Mouse (Mus musculus) hindbrain, embryonic 16.5 days (tissue): ENCODE measurements around the gene Eif2b2. TPM values are rescaled to one million over a fixed set of nuclear protein-coding genes. Genes with fewer than 3 reads are reported as not detected.

ENCODE experiments used
- ATAC-seq: fragments of 200-750 bp; cut with Nextera tagmentation; 2 replicates; pipeline ENCODE4 v1.8.0; 2017; ENCODE audit warnings: moderate TSS enrichment, moderate library complexity
- H3K27ac ChIP-seq: fragments of 300-500 bp; sonication (generic); 2 replicates; pipeline ENCODE4 v1.5.1; 2014; ENCODE audit warnings: low read depth, mild to moderate bottlenecking, control low read depth, low read length, moderate library complexity
- H3K27me3 ChIP-seq: fragments of 300-500 bp; sonication (generic); replicated peaks from 2 replicates; pipeline ENCODE4 v1.6.1; 2014; ENCODE audit warnings: low read length; ENCODE audit not compliant: control insufficient read depth, insufficient read depth
- H3K36me3 ChIP-seq: fragments of 300-500 bp; sonication (generic); 2 replicates; pipeline ENCODE4 v1.6.1; 2014; ENCODE audit warnings: mild to moderate bottlenecking, low read length, moderate library complexity, mixed read lengths; ENCODE audit not compliant: control insufficient read depth, insufficient read depth
- H3K4me1 ChIP-seq: fragments of 300-500 bp; sonication (generic); 2 replicates; pipeline ENCODE4 v1.6.1; 2014; ENCODE audit warnings: low read depth, low read length; ENCODE audit not compliant: control insufficient read depth, insufficient read depth
- H3K4me2 ChIP-seq: fragments of 300-500 bp; sonication (generic); 2 replicates; pipeline ENCODE4 v1.6.1; 2014; ENCODE audit warnings: mild to moderate bottlenecking, low read length, control low read depth, moderate library complexity
- H3K4me3 ChIP-seq: fragments of 300-500 bp; sonication (generic); 2 replicates; pipeline ENCODE4 v1.5.1; 2014; ENCODE audit warnings: mild to moderate bottlenecking, low read length, control low read depth, moderate library complexity
- H3K9ac ChIP-seq: fragments of 300-500 bp; sonication (generic); 2 replicates; pipeline ENCODE4 v1.6.1; 2014; ENCODE audit warnings: low read depth, mild to moderate bottlenecking, control low read depth, low read length, moderate library complexity
- H3K9me3 ChIP-seq: fragments of 300-500 bp; sonication (generic); 2 replicates; pipeline ENCODE4 v1.6.1; 2014; ENCODE audit warnings: mild to moderate bottlenecking, low read length, moderate library complexity; ENCODE audit not compliant: control insufficient read depth
- WGBS: fragments of 180-500 bp; shearing (Covaris S2); extraction: QIAGEN DNeasy Blood & Tissue Kit; methylation state at CpG from one replicate; pipeline ENCODE4 v1.1.7; 2014; 5-methylcytosine and 5-hydroxymethylcytosine counted together
- polyA plus RNA-seq: library from polyadenylated mRNA; unstranded; fragments of >200 nt; fragmentation: Nextera tagmentation; extraction: Ambion mirVana; gene quantifications from 2 replicates; pipeline ENCODE4 v1.2.1, GENCODE M21; 2015

The Eif2b2 gene
- polyA plus RNA-seq, 1 experiment from 2014 or later = 82.3 TPM

GRCm38 (mm10) chr12:85192461-85193108, 26.7 kb upstream of the Eif2b2 start:
- 31% methylated on average over 19 of the region's 19 CpGs for WGBS
- H3K9ac ChIP-seq = 0 out of 2 replicates have a peak overlapping the region, but pooled peaks have one; percentile 30
- H3K4me1 ChIP-seq = peaks cover 20% of the 10 kb centered on the region
- H3K9me3 ChIP-seq = no peaks in the 10 kb centered on the region
- ATAC-seq = peak; percentile 71
- no peaks in the 10 kb centered on the region for H3K36me3 ChIP-seq
- H3K4me2 ChIP-seq = no peak overlapping the region
- H3K4me3 ChIP-seq = no peak overlapping the region
- no peak overlapping the region for H3K27ac ChIP-seq
- no peaks in the 10 kb centered on the region for H3K27me3 ChIP-seq

DNA sequence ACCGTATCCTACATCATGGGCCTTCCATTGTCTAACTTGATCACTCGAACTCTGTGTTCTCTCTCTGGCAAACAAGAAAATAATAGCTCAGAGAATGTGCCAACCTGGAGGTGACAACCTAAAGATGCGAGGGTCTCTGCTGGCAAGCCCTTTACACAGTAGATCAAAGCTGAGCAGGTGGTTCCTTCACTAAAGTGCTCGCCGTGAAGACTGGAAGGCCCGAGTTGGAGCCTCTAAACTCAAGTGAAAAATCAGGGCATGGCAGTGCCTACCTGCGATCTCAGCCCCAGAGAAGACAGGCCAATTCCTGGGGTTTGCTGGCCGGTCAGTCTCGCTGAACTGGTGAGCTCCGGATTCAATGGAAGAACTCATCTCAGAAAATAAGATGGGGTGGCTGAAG, 26.1 kb upstream of the Eif2b2 start:
- H3K9ac ChIP-seq = no peak overlapping the region
- no peak overlapping the region for H3K27ac ChIP-seq
- H3K27me3 ChIP-seq = no peaks in the 10 kb centered on the region
- no peaks in the 10 kb centered on the region for H3K36me3 ChIP-seq
- H3K4me1 ChIP-seq = peaks cover 20% of the 10 kb centered on the region
- WGBS = 77% methylated on average over 10 of the region's 10 CpGs
- H3K9me3 ChIP-seq = no peaks in the 10 kb centered on the region
- H3K4me2 ChIP-seq = no peak overlapping the region
- H3K4me3 ChIP-seq = no peak overlapping the region
- no peak for ATAC-seq

DNA sequence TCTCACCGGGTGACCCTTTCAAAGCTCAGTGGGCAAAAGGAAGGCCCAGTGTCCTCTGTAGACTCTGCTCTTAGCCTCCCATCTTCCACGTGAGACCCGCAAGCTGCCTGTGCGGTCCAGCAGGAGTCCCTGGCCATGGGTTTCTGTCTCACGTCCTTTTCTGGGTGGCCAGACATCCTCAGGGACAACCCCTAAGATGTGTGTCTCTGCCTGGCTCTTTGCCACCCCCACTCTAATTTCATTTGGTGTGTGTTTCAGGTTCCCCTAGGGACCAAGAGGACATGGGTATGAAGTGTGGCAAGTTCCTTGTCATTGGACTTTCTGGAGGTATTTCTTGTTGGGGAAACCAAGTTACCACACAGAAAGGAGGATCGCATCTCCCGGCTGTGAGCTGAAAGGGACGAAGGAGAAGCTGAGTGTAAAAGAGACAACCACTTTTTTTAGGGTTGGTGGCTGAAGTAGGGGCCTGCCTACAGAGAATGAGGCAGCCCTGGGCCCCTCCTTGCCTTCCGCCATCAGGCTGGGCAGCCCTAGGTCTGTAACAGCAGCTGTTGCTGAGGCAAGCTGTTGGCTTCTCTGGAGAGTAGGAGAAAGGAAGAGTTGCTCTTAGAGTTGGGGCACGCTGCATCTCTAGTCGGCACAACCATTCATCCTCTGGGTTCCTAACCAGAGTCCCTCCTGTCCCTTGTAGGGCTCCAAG, 25.2 kb upstream of the Eif2b2 start:
- no peak overlapping the region for H3K4me3 ChIP-seq
- no peaks in the 10 kb centered on the region for H3K27me3 ChIP-seq
- WGBS = 79% methylated on average over 11 of the region's 11 CpGs
- H3K4me2 ChIP-seq = no peak overlapping the region
- no peak overlapping the region for H3K9ac ChIP-seq
- H3K4me1 ChIP-seq = peaks cover 20% of the 10 kb centered on the region
- peak overlapping the region; percentile 54 for H3K27ac ChIP-seq
- H3K9me3 ChIP-seq = no peaks in the 10 kb centered on the region
- no peak for ATAC-seq
- H3K36me3 ChIP-seq = no peaks in the 10 kb centered on the region

- ATAC-seq = peak; percentile 84
- no peak overlapping the region for H3K9ac ChIP-seq
- H3K4me1 ChIP-seq = peaks cover 20% of the 10 kb centered on the region
- peak overlapping the region; percentile 54; the same call in 1 of the 2 replicates for H3K27ac ChIP-seq
- H3K4me2 ChIP-seq = no peak overlapping the region
- H3K36me3 ChIP-seq = no peaks in the 10 kb centered on the region
- no peaks in the 10 kb centered on the region for H3K9me3 ChIP-seq
- 29% methylated on average over 4 of the region's 4 CpGs for WGBS
- no peak overlapping the region for H3K4me3 ChIP-seq
- no peaks in the 10 kb centered on the region for H3K27me3 ChIP-seq
These were observed 24.7 kb upstream of the Eif2b2 start for GRCm38 (mm10) chr12:85194623-85195018.

DNA sequence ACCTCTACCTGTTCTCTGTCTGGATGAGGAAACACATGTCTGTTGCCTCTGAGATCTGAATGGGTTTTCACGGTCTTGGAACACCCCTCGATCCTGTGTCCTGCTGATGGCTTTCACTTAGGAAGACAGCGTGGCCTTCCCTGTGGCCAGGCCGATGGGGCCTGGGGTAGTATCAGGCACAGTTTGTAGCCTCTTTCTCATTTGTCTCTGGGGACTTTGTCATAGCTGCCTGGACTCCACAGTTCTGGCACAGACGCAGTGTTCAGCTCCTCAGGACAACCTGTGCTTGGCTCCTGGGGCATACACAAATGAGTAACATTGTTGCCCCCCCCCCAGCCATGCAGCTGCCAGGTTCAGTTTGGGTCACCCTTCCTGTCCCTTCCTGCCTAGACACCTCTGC, 24.2 kb upstream of the Eif2b2 start:
- ATAC-seq = peak; percentile 22; the same call in 1 of the 2 replicates
- WGBS = 70% methylated on average over 5 of the region's 5 CpGs
- Histone ChIP-seq H3K27me3 (no peaks in the 10 kb centered on the region), H3K27ac (0 out of 2 replicates have a peak overlapping the region, but pooled peaks have one; percentile 31), H3K36me3 (no peaks in the 10 kb centered on the region), H3K4me3 (no peak overlapping the region), H3K4me2 (no peak overlapping the region), H3K9me3 (no peaks in the 10 kb centered on the region), H3K4me1 (peaks cover 20% of the 10 kb centered on the region), H3K9ac (no peak overlapping the region)

- WGBS = 88% methylated on average over 10 of the region's 10 CpGs
- H3K27ac ChIP-seq = no peak overlapping the region
- H3K4me3 ChIP-seq = no peak overlapping the region
- no peaks in the 10 kb centered on the region for H3K27me3 ChIP-seq
- H3K9ac ChIP-seq = no peak overlapping the region
- no peaks in the 10 kb centered on the region for H3K9me3 ChIP-seq
- H3K36me3 ChIP-seq = no peaks in the 10 kb centered on the region
- H3K4me1 ChIP-seq = peaks cover 23% of the 10 kb centered on the region
- ATAC-seq = no peak
- H3K4me2 ChIP-seq = no peak overlapping the region
These were observed 23.1 kb upstream of the Eif2b2 start for GRCm38 (mm10) chr12:85196191-85196590.

- ATAC-seq = no peak
- Histone ChIP-seq H3K4me3 (no peak overlapping the region), H3K9ac (no peak overlapping the region), H3K27ac (no peak overlapping the region), H3K27me3 (no peaks in the 10 kb centered on the region), H3K36me3 (no peaks in the 10 kb centered on the region), H3K9me3 (no peaks in the 10 kb centered on the region), H3K4me1 (peaks cover 29% of the 10 kb centered on the region), H3K4me2 (no peak overlapping the region)
- 78% methylated on average over 7 of the region's 7 CpGs for WGBS
These were observed 21.9 kb upstream of the Eif2b2 start for GRCm38 (mm10) chr12:85197371-85197770.

DNA sequence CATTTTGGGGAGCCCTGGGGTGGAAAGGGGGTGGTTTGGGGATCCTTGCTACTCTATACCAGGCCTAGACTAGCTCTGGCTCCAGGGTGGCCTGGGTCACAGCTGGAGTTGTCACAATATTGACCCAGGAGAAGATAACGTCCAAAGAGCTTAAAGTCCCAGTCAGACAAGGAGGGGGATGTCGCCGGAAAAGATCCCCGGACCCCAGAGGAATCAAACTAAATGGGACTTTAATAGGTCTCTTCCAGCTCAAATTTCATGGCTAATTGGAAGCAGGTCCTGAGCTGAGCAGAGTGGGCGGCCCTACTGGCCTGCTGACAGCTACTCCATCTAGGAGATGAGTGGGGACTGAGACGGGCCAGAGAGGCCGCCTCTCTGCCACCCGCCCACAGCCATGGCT, 21.3 kb upstream of the Eif2b2 start:
- H3K9ac ChIP-seq = no peak overlapping the region
- no peak overlapping the region for H3K4me2 ChIP-seq
- no peak overlapping the region for H3K4me3 ChIP-seq
- WGBS = 51% methylated on average over 8 of the region's 8 CpGs
- H3K36me3 ChIP-seq = no peaks in the 10 kb centered on the region
- peaks cover 27% of the 10 kb centered on the region for H3K4me1 ChIP-seq
- no peaks in the 10 kb centered on the region for H3K9me3 ChIP-seq
- no peak for ATAC-seq
- H3K27me3 ChIP-seq = no peaks in the 10 kb centered on the region
- H3K27ac ChIP-seq = no peak overlapping the region

GRCm38 (mm10) chr12:85199954-85200353, 19.3 kb upstream of the Eif2b2 start:
- H3K9me3 ChIP-seq = no peaks in the 10 kb centered on the region
- no peak overlapping the region for H3K4me2 ChIP-seq
- no peak overlapping the region for H3K9ac ChIP-seq
- no peak overlapping the region for H3K27ac ChIP-seq
- H3K36me3 ChIP-seq = no peaks in the 10 kb centered on the region
- no peak for ATAC-seq
- WGBS = 93% methylated on average over 1 of the region's 1 CpGs
- peaks cover 15% of the 10 kb centered on the region for H3K4me1 ChIP-seq
- H3K27me3 ChIP-seq = no peaks in the 10 kb centered on the region
- H3K4me3 ChIP-seq = no peak overlapping the region
